Mouse (Mus musculus) heart, adult 10 weeks (tissue): ENCODE measurements around the gene Tac1. TPM values are rescaled to one million over a fixed set of nuclear protein-coding genes. Genes with fewer than 3 reads are reported as not detected.

Source experiments
- polyA plus RNA-seq: library from polyadenylated mRNA; stranded (reverse); fragments of 350-450 nt; fragmentation: Illumina TruSeq; extraction: RNeasy Lipid Tissue Mini Kit (QIAGEN cat#74804); gene quantifications from one replicate; pipeline ENCODE4 v1.2.3, GENCODE M21; 2014; ENCODE audit warnings: low read depth, low replicate concordance

The Tac1 gene
- polyA plus RNA-seq: 3.5 TPM

DNA sequence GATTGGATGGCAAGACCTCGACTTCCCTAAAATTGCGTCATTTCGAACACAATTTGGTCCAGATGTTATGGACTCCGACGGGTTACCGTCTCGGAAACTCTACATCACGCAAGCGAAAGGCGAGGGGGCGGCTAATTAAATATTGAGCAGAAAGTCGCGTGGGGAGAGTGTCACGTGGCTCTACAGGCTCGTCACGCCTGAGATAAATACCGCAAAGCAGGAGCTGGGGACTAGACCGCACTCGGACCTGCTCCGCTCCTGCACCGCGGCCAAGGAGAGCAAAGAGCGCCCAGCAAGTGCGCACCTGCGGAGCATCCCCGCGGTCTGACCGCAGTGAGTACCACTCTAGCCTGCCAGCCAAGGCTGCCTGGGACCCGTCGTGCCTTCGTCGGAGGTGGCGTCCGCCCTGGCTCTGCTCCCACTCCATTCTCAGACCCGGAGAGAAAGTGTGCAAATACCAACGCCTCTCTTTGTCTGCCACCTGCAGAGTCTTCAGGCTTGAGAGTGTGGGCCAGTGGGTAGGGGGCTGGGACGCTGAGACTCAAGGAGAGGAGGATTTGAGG, at the start of gene Tac1:
Gene Tac1 (plus strand): TSS at position 51 of the 563 bp plus-strand sequence.

Other genes starting within 250 kb of the Tac1 start
- 3.8 TPM for gene Asns, start 138.4 kb downstream of the Tac1 start, polyA plus RNA-seq